Mouse (Mus musculus): ENCODE data around the gene Cp.

- TF ChIP-seq CTCF (IDR thresholded peaks at IDR 0.05; ENCODE audit: low read depth, low read length) (no peak), EP300 (IDR thresholded peaks at IDR 0.05; ENCODE audit: insufficient read depth, low read depth, low read length) (no peak), POLR2A (IDR thresholded peaks at IDR 0.05; ENCODE audit: insufficient read depth, low read length) (no peak)
Observed at GRCm38 (mm10) chr3:20036069-20036468, 79.2 kb downstream of the Cp start.
